Mouse (Mus musculus) kidney, adult 18-20 months (tissue): ENCODE measurements at regions not wholly inside any gene's neighbourhood (a gene's known extent, or its start where the extent isn't known, plus 50 kb on each side); places are given as distances from the start of the nearest gene placed in this dataset.
"Not testable (repeated sequence)": the region's sequence is repeated elsewhere in the genome, so short reads cannot be mapped to it uniquely, and the experiment has no call there.

ENCODE experiments used
- DNase-seq: peaks from one replicate; pipeline ENCODE4 v3.0.0; 2021

GRCm38 (mm10) chr15:89730320-89730719 lies 111.3 kb downstream of the Syt10 start:
- peak; percentile 21 for DNase-seq

- DNase-seq, result no peak
These were observed 117.3 kb downstream of the Syt10 start for GRCm38 (mm10) chr15:89724356-89724755.

DNA sequence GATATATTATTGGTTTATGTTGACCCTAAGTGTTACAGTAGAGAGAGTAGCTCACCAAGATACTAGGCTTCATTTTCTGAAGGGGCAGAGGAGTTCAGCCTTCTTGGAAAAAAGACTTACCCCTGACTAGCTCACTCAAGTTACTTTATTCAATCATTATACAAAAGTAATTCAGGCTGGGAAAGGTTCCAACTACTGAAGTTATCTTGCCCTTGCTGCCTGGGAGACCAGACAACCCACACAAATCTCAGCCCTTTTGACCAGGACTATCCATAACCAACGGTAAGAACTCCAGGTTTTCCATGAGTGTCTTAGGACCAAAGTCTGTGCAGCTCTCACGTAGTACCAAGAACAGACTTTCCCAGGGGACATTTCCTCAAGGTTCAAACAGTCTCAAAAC lies 105.5 kb upstream of the Rabl2 start:
- DNase-seq, result no peak

GRCm38 (mm10) chr15:89676366-89676765 lies 84.6 kb upstream of the Rabl2 start:
- no peak for DNase-seq

GRCm38 (mm10) chr15:89656558-89656957 lies 64.8 kb upstream of the Rabl2 start:
- DNase-seq, result not testable (repeated sequence)
